Mouse (Mus musculus) neural tube, embryonic 12.5 days (tissue): ENCODE data around the gene Alpk1. TPM values are rescaled to one million over a fixed set of nuclear protein-coding genes. Genes with fewer than 3 reads are reported as not detected.
A peak's percentile ranks its signal among the peaks of the same experiment; 100 is the strongest.

Experiments used
- ATAC-seq: fragments of 200-750 bp; cut with Nextera tagmentation; 2 replicates; pipeline ENCODE4 v1.8.0; 2017; ENCODE audit warnings: low read depth, mild to moderate bottlenecking, moderate TSS enrichment, moderate library complexity; ENCODE audit not compliant: low FRiP score
- H3K27ac ChIP-seq: fragments of 300-500 bp; sonication (generic); 2 replicates; pipeline ENCODE4 v1.5.1; 2016
- H3K27me3 ChIP-seq: fragments of 300-500 bp; sonication (generic); replicated peaks from 2 replicates; pipeline ENCODE4 v1.6.1; 2016; ENCODE audit warnings: mild to moderate bottlenecking
- H3K36me3 ChIP-seq: fragments of 300-500 bp; sonication (generic); 2 replicates; pipeline ENCODE4 v1.6.1; 2016; ENCODE audit warnings: mild to moderate bottlenecking
- H3K4me1 ChIP-seq: fragments of 300-500 bp; sonication (generic); 2 replicates; pipeline ENCODE4 v1.6.1; 2016
- H3K4me2 ChIP-seq: fragments of 300-500 bp; sonication (generic); replicated peaks from 2 replicates; pipeline ENCODE4 v1.6.1; 2016; ENCODE audit warnings: mild to moderate bottlenecking
- H3K4me3 ChIP-seq: fragments of 300-500 bp; sonication (generic); 2 replicates; pipeline ENCODE4 v1.5.1; 2016
- H3K9ac ChIP-seq: fragments of 300-500 bp; sonication (generic); 2 replicates; pipeline ENCODE4 v1.6.1; 2016; ENCODE audit warnings: mild to moderate bottlenecking
- H3K9me3 ChIP-seq: fragments of 300-500 bp; sonication (generic); 2 replicates; pipeline ENCODE4 v1.6.1; 2016; ENCODE audit warnings: mild to moderate bottlenecking
- WGBS: fragments of 180-500 bp; shearing (Covaris S2); methylation state at CpG from one replicate; pipeline ENCODE4 v1.1.7; 2016; 5-methylcytosine and 5-hydroxymethylcytosine counted together
- polyA plus RNA-seq: library from polyadenylated mRNA; unstranded; fragments of >200 nt; fragmentation: Nextera tagmentation; extraction: Ambion mirVana; gene quantifications from 2 replicates; pipeline ENCODE4 v1.2.1, GENCODE M21; 2016

Gene Alpk1
- polyA plus RNA-seq, 1 experiment from 2014 or later = 1.7 TPM

- Histone ChIP-seq H3K27ac (no peak overlapping the region), H3K9me3 (no peaks in the 10 kb centered on the region), H3K27me3 (0 out of 2 replicates have a peak, but pooled peaks cover 8% of the 10 kb centered on the region), H3K36me3 (no peaks in the 10 kb centered on the region), H3K9ac (no peak overlapping the region), H3K4me2 (peak overlapping the region; percentile 52), H3K4me1 (peaks cover 18% of the 10 kb centered on the region; the same call in 1 of the 2 replicates), H3K4me3 (no peak overlapping the region)
- peak; percentile 14; the same call in 1 of the 2 replicates for ATAC-seq
- WGBS = 60% methylated on average over 11 of the region's 11 CpGs
Measured at GRCm38 (mm10) chr3:127705139-127705514, 75.2 kb downstream of the Alpk1 start.

DNA sequence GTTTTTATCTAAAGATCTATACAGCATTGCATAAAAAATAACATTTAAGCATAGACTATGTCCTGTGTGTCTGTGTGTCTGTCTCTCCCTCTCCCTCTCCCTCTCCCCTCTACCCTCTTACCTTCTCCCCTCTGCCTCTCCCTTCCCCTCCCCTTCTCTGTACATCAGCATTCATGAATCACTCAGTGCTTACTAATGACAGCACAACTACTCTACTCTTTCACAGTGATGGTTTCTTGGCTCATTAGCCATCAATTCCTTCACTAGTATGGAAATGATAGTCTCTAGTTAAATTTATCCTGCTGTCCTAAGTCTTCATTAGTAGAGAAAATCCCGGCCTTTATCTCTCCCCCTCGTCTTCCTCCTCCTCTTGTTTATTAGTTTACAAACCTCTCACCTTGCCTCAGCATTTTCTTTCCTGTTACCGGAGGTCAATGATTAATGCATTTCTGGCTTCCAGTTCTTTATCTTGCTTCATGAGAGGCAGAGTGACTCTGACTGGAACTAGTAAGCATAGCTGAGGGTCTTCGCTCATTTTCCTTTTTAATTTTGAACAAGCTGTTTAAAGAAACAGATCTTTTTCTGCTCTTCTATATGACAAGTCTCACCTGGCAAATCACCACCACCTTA is 79.0 kb downstream of the Alpk1 start:
- no peaks in the 10 kb centered on the region for H3K36me3 ChIP-seq
- 69% methylated on average over 4 of the region's 4 CpGs for WGBS
- no peaks in the 10 kb centered on the region for H3K9me3 ChIP-seq
- H3K9ac ChIP-seq = no peak overlapping the region
- peaks cover 25% of the 10 kb centered on the region for H3K27me3 ChIP-seq
- H3K4me1 ChIP-seq = peaks cover 14% of the 10 kb centered on the region; the same call in 1 of the 2 replicates
- ATAC-seq = no peak
- H3K4me3 ChIP-seq = no peak overlapping the region
- no peak overlapping the region for H3K27ac ChIP-seq
- no peak overlapping the region for H3K4me2 ChIP-seq

DNA sequence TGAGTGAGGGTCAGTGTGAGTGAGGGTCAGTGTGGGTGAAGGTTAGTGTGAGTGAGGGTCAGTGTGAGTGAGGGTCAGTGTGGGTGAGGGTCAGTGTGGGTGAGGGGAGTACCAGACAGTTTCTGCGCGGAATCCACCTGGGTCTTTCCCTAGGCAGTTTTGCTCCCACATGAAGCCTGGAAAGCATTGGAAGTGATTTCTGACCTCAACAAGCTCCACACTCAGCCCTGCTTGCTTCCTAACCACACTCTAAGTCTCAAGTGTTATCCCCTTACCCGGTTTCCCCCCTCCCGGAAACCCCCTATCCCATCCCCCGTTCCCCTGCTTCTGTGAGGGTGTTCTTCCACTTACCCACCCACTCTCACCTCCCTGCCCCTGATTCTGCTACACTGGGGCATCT is 81.7 kb downstream of the Alpk1 start:
- no peak for ATAC-seq
- 89% methylated on average over 5 of the region's 5 CpGs for whole genome bisulfite sequencing

GRCm38 (mm10) chr3:127696541-127696940 is 83.8 kb downstream of the Alpk1 start:
- H3K27me3 ChIP-seq = peaks cover 45% of the 10 kb centered on the region
- no peak overlapping the region for H3K27ac ChIP-seq
- H3K4me1 ChIP-seq = peaks cover 10% of the 10 kb centered on the region
- H3K36me3 ChIP-seq = no peaks in the 10 kb centered on the region
- WGBS = 74% methylated on average over 11 of the region's 11 CpGs
- H3K4me3 ChIP-seq = no peak overlapping the region
- H3K9me3 ChIP-seq = no peaks in the 10 kb centered on the region
- H3K4me2 ChIP-seq = no peak overlapping the region
- no peak overlapping the region for H3K9ac ChIP-seq
- ATAC-seq = peak; percentile 36; the same call in 1 of the 2 replicates

More for the DNA sequence above, 81.7 kb downstream of the Alpk1 start:
- Histone ChIP-seq H3K4me3 (no peak overlapping the region), H3K27ac (no peak overlapping the region), H3K4me2 (no peak overlapping the region), H3K4me1 (peaks cover 10% of the 10 kb centered on the region), H3K36me3 (no peaks in the 10 kb centered on the region), H3K27me3 (peaks cover 51% of the 10 kb centered on the region), H3K9ac (no peak overlapping the region), H3K9me3 (no peaks in the 10 kb centered on the region)

DNA sequence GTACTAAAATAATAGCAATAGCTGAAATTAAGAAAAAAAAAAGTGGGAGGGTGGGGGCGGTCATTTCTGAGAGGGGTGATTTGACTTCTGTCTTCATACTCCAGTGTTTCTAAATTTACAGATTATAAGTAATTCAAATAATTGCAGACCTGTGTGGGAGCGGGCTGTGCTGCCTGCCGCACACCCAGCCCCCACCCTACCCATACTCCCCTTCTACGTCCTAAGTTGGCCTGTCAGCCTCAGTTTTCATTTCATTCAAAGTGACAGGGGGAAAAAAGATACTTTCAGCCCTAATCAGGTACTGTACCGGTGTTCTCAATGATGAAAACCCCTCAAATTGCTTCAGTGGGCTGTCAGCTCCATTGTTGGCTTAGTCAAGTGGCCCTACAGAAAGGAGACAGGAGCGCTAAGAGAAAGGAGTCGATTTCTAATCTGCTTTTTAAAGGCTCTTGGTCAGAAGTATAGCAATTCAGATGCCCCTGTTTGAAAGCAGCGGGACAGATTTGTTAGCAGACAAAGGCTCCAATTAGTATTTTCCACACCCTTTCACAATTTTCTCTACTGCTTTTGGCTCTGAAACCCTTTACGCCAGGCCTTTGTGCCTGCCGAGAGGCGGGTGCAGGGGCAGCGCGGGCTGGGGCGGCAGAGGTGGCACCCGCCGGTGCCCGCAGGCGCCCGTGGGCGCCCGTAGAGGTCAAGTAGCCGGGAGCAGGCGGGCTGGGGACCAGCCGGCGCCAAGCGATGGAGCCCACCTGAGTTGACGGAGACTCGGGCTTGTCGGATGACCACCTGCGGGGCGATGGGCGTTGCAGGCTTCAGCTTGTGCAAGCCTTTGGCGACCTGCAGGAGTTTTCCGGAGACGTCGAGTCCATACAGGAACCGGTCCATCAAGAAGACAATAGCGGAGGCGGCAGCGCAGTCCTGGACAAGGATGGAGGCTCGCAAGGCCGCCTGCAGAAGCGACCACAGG is 85.2 kb downstream of the Alpk1 start:
- peaks cover 10% of the 10 kb centered on the region for H3K4me1 ChIP-seq
- no peaks in the 10 kb centered on the region for H3K9me3 ChIP-seq
- H3K27ac ChIP-seq = no peak overlapping the region
- H3K36me3 ChIP-seq = no peaks in the 10 kb centered on the region
- WGBS = 6% methylated on average over 43 of the region's 43 CpGs
- H3K9ac ChIP-seq = peak overlapping the region; percentile 51
- peak; percentile 37; the same call in 1 of the 2 replicates for ATAC-seq
- peaks cover 45% of the 10 kb centered on the region for H3K27me3 ChIP-seq
- peak overlapping the region; percentile 84 for H3K4me2 ChIP-seq
- H3K4me3 ChIP-seq = peak overlapping the region; percentile 29

DNA sequence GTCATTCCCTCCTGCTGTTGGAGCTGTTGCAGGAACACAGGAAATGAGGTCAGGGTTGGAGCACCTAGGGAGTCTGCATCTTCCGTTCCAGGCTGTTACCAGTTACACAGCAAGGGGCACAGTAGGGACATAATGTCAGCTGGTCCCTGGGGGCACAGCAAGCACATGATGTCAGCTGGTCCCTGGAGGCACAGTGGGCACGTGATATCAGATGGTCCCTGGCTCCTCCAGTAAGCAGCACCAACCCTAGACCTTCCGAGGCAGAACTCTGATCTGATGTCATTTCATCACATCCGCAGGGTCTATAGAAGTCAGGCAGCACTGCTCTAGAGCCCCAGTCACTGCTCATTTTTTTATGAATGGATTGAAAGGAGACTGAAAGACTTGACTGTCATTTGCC is 89.1 kb downstream of the Alpk1 start:
- Histone ChIP-seq H3K4me2 (no peak overlapping the region), H3K9ac (no peak overlapping the region), H3K27ac (no peak overlapping the region), H3K36me3 (no peaks in the 10 kb centered on the region), H3K4me3 (no peak overlapping the region), H3K27me3 (peaks cover 28% of the 10 kb centered on the region), H3K9me3 (no peaks in the 10 kb centered on the region), H3K4me1 (peaks cover 10% of the 10 kb centered on the region)
- no peak for ATAC-seq
- 80% methylated on average over 4 of the region's 4 CpGs for WGBS

DNA sequence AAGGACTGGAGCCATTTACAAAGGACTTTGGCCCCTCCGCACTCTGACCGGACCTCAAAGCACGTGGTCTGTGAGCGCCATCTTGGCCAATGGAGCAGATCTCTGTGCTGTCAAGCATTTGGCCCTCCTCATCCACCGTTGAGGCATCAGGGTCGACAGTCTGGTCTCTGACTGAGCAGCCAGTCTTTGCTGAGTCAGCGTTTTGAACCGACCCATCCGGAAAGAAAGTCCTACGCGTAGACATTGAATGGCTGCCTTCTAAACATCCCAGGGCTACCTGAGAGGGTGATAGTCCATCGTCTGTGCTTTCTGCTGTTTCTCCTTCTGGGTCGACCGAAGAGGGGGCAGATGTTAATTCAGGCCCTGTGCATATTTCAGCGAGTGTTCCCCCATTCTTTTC is 100.6 kb downstream of the Alpk1 start:
- H3K9me3 ChIP-seq = no peaks in the 10 kb centered on the region
- no peak for ATAC-seq
- no peak overlapping the region for H3K4me3 ChIP-seq
- no peak overlapping the region for H3K9ac ChIP-seq
- H3K27ac ChIP-seq = no peak overlapping the region
- H3K4me2 ChIP-seq = no peak overlapping the region
- no peaks in the 10 kb centered on the region; the same call in 1 of the 2 replicates for H3K27me3 ChIP-seq
- no peaks in the 10 kb centered on the region for H3K36me3 ChIP-seq
- H3K4me1 ChIP-seq = no peaks in the 10 kb centered on the region
- 86% methylated on average over 15 of the region's 15 CpGs for WGBS

DNA sequence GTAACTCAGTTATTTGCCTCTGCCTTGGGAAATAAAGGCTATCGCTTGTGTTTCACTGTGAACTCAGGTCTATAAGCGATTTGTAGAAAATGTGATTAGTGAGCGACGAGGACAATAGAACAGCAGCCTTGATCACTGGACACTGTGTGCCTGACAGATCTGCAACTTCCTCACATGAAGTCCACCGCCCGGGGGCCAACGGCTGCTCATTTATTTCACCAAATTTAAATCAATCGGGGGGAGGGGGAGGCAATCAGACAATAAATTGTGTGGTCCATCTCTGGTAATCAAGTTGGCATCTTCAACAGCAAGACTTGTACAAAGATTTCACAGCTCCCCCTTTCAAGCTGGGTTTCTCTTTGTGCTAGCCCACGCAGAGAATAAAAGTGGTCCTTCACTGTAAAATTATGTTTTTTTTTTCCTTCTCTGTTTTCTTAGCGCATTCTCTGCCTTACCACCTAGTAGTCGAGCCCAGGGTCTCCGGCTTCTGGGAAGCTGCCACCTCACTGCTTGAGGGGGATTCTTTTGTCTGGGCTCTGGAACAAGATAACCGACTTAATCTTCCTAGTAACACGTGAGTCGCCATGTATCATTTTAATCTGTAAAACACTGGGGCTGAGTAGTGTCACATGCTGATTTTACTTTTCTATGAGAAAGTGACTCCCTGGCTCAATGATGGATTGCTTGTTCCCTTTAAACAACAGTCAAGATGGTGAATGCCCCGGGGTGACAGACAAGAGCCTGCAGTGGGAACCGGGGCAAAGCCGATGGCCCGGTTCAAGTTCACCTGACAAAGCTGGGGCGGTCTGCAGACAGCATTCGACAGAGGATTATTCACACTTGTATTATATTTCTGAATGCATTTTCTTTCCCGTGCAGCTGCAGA is 118.4 kb downstream of the Alpk1 start:
- Histone ChIP-seq H3K4me3 (no peak overlapping the region), H3K27ac (no peak overlapping the region), H3K4me1 (peaks cover 18% of the 10 kb centered on the region), H3K36me3 (no peaks in the 10 kb centered on the region), H3K4me2 (peak overlapping the region; percentile 42), H3K9me3 (no peaks in the 10 kb centered on the region), H3K27me3 (no peaks in the 10 kb centered on the region), H3K9ac (no peak overlapping the region)
- peak; percentile 71 for ATAC-seq
- WGBS = 26% methylated on average over 22 of the region's 22 CpGs

- Histone ChIP-seq H3K27ac (no peak overlapping the region), H3K27me3 (no peaks in the 10 kb centered on the region), H3K4me2 (no peak overlapping the region), H3K4me1 (peaks cover 18% of the 10 kb centered on the region), H3K4me3 (no peak overlapping the region), H3K9ac (no peak overlapping the region), H3K9me3 (no peaks in the 10 kb centered on the region), H3K36me3 (no peaks in the 10 kb centered on the region)
- ATAC-seq = peak; percentile 77
- WGBS = 35% methylated on average over 7 of the region's 7 CpGs
Measured at GRCm38 (mm10) chr3:127660712-127661111, 119.6 kb downstream of the Alpk1 start.

GRCm38 (mm10) chr3:127651742-127652653 is 128.3 kb downstream of the Alpk1 start:
- no peak overlapping the region for H3K27ac ChIP-seq
- WGBS = 62% methylated on average over 7 of the region's 7 CpGs

More at GRCm38 (mm10) chr3:127651742-127652653, 128.3 kb downstream of the Alpk1 start:
- peaks cover 1% of the 10 kb centered on the region; the same call in 1 of the 2 replicates for H3K27me3 ChIP-seq
- H3K4me2 ChIP-seq = no peak overlapping the region
- no peaks in the 10 kb centered on the region for H3K36me3 ChIP-seq
- ATAC-seq = no peak
- no peak overlapping the region for H3K4me3 ChIP-seq
- H3K4me1 ChIP-seq = no peaks in the 10 kb centered on the region
- H3K9me3 ChIP-seq = no peaks in the 10 kb centered on the region
- H3K9ac ChIP-seq = no peak overlapping the region
